Mouse (Mus musculus) spleen, embryonic (tissue): ENCODE data around the gene Slc28a3.

ENCODE experiments used
- CTCF ChIA-PET: fragments of 350-600 bp; sonication (Branson Sonifier 250); formaldehyde crosslinking; loops from one replicate; lab custom pipeline; 2022; lab: Charles Lee

The Slc28a3 gene

GRCm38 (mm10) chr13:58610716-58611115, at the start of gene Slc28a3:
Gene Slc28a3 (minus strand): TSS chr13:58610877.
- CTCF ChIA-PET, result no interaction called here

DNA sequence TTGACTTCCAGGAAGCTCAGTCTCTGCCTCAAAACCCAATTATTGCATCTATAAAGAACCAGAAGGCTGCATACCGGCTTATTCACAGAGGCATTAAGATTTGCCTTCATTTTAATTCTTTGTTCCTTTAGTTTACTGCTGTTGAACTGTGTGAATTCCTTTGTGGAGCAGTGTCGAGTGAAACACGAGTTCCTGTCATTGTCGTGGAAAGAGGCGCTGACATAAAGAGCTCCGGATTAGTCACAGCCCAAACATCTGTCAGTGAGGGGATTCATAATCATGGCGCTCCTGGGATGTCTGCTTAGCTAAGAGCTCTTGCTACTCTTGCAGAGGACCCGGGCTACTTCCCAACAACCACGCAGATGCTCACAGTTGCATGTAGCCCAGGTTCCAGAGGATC, 47.3 kb upstream of the Slc28a3 start:
- CTCF ChIA-PET, result no interaction called here

GRCm38 (mm10) chr13:58656885-58657284, 46.2 kb upstream of the Slc28a3 start:
- CTCF ChIA-PET, result no interaction called here

GRCm38 (mm10) chr13:58655552-58655951, 44.9 kb upstream of the Slc28a3 start:
- CTCF ChIA-PET, result no interaction called here

- CTCF ChIA-PET, result interaction anchor here (0.7 kb wide), 1 partner anchor 78 kb away, joined by 5 read pairs; no protein-coding TSS in a partner anchor
Observed at GRCm38 (mm10) chr13:58640330-58640729, 29.7 kb upstream of the Slc28a3 start.

GRCm38 (mm10) chr13:58638950-58639349, 28.3 kb upstream of the Slc28a3 start:
- CTCF ChIA-PET, result interaction anchor here (1.1 kb wide), 1 partner anchor 10 kb away, joined by 3 read pairs; no protein-coding TSS in a partner anchor

DNA sequence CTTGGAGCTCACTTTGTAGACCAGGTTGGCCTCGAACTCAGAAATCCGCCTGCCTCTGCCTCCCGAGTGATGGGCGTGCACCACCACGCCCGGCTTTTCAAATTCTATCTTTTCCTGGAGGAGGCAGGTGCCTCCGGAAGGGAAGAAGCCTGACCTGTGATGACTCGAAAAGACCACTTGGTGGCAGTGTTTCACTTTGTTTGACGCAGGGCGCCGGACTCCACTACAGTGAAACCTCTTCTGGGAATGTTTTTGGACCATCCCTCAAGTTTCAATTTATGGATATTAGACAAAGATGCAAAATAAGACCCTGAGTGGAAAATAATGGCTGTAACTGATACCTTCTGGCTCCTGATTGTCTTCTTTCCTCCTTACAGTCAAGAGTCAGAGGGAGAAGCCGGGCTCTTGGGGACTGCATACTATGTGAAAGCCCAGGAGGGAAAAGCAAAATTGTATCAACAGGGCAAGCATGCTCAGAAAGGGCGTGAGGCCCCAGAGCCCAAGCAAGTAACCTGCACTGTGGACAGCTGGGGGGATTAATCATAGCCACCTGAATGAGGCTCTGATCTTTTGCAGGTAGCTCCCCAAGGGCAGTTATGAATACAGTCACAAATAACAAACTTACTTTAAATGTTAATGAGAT, 26.8 kb upstream of the Slc28a3 start:
- CTCF ChIA-PET, result interaction anchor here (0.6 kb wide), 2 partner anchors 455 to 1054 kb away, joined by 7 to 8 read pairs; no protein-coding TSS in a partner anchor

DNA sequence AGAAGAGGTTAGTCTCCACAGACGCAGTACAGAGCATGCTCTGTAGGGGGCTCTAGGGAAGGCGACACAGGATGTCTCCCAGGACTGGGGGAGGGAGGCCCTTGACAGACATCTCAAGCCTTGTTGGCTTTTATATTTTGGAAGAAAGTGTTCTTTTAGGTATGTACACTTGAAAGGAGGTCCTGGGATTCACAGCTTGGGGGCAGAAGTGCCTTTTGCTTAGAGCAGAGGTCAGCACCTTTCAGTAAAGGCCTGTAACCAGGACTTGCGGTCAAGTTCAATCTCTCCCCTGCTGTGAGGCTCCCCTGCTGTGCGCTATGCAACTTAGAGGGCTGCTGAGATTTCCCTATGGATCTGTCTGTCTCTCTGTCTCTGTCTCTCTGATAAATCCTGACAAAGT, 23.2 kb upstream of the Slc28a3 start:
- CTCF ChIA-PET, result no interaction called here

DNA sequence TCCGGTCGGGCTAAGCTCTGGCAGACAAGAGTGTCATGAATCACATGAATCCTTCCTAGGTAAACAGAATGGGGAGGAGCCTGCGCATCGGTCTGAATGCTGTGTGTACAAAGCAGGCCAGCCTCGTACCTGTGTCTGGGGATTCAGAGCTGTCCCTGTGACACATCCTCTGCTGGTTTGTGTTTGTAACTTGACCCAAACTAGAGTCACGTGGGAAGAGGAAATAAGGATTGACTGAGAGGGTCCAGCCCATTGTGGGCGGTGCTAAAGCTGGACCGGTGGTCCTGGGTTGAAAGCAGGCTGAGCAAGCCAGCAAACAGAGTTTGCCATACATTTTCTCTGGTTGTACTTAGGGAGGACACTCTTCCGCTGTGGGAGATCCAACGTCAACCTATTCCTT, 20.1 kb upstream of the Slc28a3 start:
- CTCF ChIA-PET, result no interaction called here

- CTCF ChIA-PET, result no interaction called here
Observed at GRCm38 (mm10) chr13:58629365-58630050, 18.8 kb upstream of the Slc28a3 start.

- CTCF ChIA-PET, result no interaction called here
Observed at GRCm38 (mm10) chr13:58622647-58623046, 12.0 kb upstream of the Slc28a3 start.

GRCm38 (mm10) chr13:58619301-58619700, 8.6 kb upstream of the Slc28a3 start:
- CTCF ChIA-PET, result no interaction called here

DNA sequence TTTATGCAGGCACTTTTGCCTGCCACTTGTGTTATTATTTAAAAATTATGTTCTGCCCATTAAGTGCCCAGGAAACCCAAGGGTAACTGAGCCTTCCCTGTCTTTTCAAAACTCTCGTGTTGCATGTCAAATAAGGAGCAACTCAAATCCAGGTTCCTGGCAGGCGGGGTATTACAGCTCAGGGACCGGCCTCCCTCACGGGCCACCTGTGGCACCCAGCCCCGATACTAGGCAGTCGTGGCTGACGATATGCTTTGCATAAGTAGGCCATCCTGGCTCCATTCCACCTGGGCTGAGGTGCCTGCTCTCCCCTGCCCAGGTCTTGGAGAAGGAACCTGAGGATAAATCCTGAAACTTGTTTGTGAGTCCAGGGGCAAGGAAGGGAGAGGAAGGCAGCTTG, 618 bp downstream of the Slc28a3 start:
- CTCF ChIA-PET, result no interaction called here

- CTCF ChIA-PET, result no interaction called here
Observed at GRCm38 (mm10) chr13:58601201-58601855, 9.3 kb downstream of the Slc28a3 start.

- CTCF ChIA-PET, result no interaction called here
Observed at GRCm38 (mm10) chr13:58598578-58598977, 12.1 kb downstream of the Slc28a3 start.

- CTCF ChIA-PET, result interaction anchor here (0.6 kb wide), 1 partner anchor 1168 kb away, joined by 3 read pairs; no protein-coding TSS in a partner anchor
Observed at GRCm38 (mm10) chr13:58593129-58593528, 17.5 kb downstream of the Slc28a3 start.

DNA sequence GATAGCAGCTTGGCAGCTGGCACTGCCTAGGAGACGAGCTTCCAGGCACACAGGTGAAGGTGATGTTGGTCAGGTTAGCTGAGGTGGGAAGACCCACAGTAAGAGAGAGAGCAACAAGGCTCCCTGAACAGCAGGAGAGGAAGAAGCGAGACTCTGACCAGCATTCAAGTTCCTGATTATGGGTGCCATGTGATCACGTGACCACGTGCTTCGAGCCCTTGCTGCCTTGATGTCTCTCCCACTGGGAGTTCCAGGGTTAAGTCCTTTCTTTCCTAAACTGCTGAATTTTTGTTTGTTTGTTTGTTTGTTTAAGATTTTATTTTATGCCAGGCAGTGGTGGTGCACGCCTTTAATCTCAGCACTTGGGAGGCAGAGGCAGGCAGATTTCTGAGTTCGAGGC, 18.8 kb downstream of the Slc28a3 start:
- CTCF ChIA-PET, result no interaction called here

- CTCF ChIA-PET, result interaction anchor here (0.6 kb wide), 1 partner anchor 481 kb away, joined by 9 read pairs; no protein-coding TSS in a partner anchor
Observed at GRCm38 (mm10) chr13:58590630-58591029, 20.0 kb downstream of the Slc28a3 start.

- CTCF ChIA-PET, result interaction anchor here (0.6 kb wide), 1 partner anchor 10 kb away, joined by 3 read pairs; no protein-coding TSS in a partner anchor
Observed at GRCm38 (mm10) chr13:58589517-58589858, 21.2 kb downstream of the Slc28a3 start.

DNA sequence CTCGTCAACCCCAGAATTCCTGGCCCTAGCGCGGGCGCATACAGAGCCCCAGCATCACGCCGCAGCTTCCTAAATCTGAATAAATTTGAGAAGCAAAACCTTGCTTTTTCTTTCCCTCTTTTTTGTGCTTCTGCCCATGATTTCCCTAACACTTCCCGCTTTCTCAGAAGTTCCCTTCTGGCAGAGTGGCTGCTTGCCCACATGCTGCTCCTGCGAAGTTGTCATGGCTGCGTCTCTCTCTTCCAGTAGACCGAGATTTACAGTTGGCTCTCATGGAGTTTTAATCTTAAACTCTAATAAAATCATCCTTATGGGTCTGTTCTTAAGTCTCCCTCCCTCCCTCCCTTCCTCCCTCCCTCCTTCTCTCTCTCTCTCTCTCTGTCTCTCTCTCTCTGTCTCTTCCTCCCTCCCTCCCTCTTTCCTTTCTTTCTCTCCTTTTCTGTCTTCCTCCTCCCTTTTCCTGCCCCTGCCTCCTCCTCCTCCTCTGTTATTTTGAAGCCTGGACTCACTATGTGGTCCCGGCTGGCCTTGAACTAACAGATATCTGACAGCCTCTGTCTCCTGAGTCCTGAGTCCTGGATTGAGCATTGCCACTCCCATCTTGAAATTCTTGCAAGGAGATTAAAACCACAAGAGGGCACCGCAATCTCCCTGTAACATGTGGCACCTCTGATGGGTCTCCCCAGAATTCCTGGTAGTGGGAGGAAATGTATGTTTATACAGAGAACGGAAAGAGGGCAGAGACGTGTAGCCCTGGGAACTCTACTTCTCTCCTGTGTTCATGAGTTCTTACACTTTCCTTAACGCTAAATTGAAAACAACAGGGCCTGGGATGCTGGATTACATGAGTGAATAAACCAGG, 21.8 kb downstream of the Slc28a3 start:
- CTCF ChIA-PET, result interaction anchor here (0.6 kb wide), 1 partner anchor 11 kb away, joined by 3 read pairs; no protein-coding TSS in a partner anchor

GRCm38 (mm10) chr13:58587962-58588361, 22.7 kb downstream of the Slc28a3 start:
- CTCF ChIA-PET, result no interaction called here
